Mouse (Mus musculus) hindbrain, embryonic 12.5 days (tissue): ENCODE results near the gene Gm44511. TPM values are rescaled to one million over a fixed set of nuclear protein-coding genes. Genes with fewer than 3 reads are reported as not detected.
"Not testable (repeated sequence)": the region's sequence is repeated elsewhere in the genome, so short reads cannot be mapped to it uniquely, and the experiment has no call there.

Experiments used
- ATAC-seq: fragments of 200-750 bp; cut with Nextera tagmentation; 2 replicates; pipeline ENCODE4 v1.8.0; 2017; ENCODE audit warnings: moderate TSS enrichment; ENCODE audit not compliant: low FRiP score
- H3K27ac ChIP-seq: fragments of 300-500 bp; sonication (generic); 2 replicates; pipeline ENCODE4 v1.5.1; 2016; ENCODE audit warnings: mild to moderate bottlenecking
- H3K27me3 ChIP-seq: fragments of 300-500 bp; sonication (generic); 2 replicates; pipeline ENCODE4 v1.6.1; 2016; ENCODE audit warnings: mild to moderate bottlenecking
- H3K36me3 ChIP-seq: fragments of 300-500 bp; sonication (generic); 2 replicates; pipeline ENCODE4 v1.6.1; 2016; ENCODE audit warnings: mild to moderate bottlenecking
- H3K4me1 ChIP-seq: fragments of 300-500 bp; sonication (generic); 2 replicates; pipeline ENCODE4 v1.6.1; 2016
- H3K4me2 ChIP-seq: fragments of 300-500 bp; sonication (generic); replicated peaks from 2 replicates; pipeline ENCODE4 v1.6.1; 2016; ENCODE audit warnings: mild to moderate bottlenecking
- H3K4me3 ChIP-seq: fragments of 300-500 bp; sonication (generic); 2 replicates; pipeline ENCODE4 v1.5.1; 2016; ENCODE audit warnings: mild to moderate bottlenecking
- H3K9ac ChIP-seq: fragments of 300-500 bp; sonication (generic); 2 replicates; pipeline ENCODE4 v1.6.1; 2016; ENCODE audit warnings: mild to moderate bottlenecking, moderate library complexity
- H3K9me3 ChIP-seq: fragments of 300-500 bp; sonication (generic); replicated peaks from 2 replicates; pipeline ENCODE4 v1.6.1; 2016; ENCODE audit warnings: mild to moderate bottlenecking
- WGBS: fragments of 180-500 bp; shearing (Covaris S2); methylation state at CpG from one replicate; pipeline ENCODE4 v1.1.7; 2016; 5-methylcytosine and 5-hydroxymethylcytosine counted together
- polyA plus RNA-seq: library from polyadenylated mRNA; unstranded; fragments of >200 nt; fragmentation: Nextera tagmentation; extraction: Ambion mirVana; gene quantifications from 2 replicates; pipeline ENCODE4 v1.2.1, GENCODE M21; 2016

The Gm44511 gene
- polyA plus RNA-seq, 1 experiment from 2014 or later: not detected

GRCm38 (mm10) chr6:128763736-128764523 lies 62.2 kb downstream of the Gm44511 start:
- no peaks in the 10 kb centered on the region for H3K9me3 ChIP-seq
- ATAC-seq: peak; percentile 90
- H3K9ac ChIP-seq: peak overlapping the region; percentile 66
- peak overlapping the region; percentile 59 for H3K4me2 ChIP-seq
- H3K27ac ChIP-seq: peak overlapping the region; percentile 88
- H3K4me1 ChIP-seq: 0 out of 2 replicates have a peak, but pooled peaks cover 3% of the 10 kb centered on the region
- no peaks in the 10 kb centered on the region for H3K36me3 ChIP-seq
- H3K4me3 ChIP-seq: peak overlapping the region; percentile 49
- H3K27me3 ChIP-seq: no peaks in the 10 kb centered on the region
- WGBS: 2% methylated on average over 30 of the region's 30 CpGs

GRCm38 (mm10) chr6:128762892-128763670 lies 63.0 kb downstream of the Gm44511 start:
- WGBS: 71% methylated on average over 10 of the region's 10 CpGs
- Histone ChIP-seq H3K4me2 (peak overlapping the region; percentile 59), H3K9ac (peak overlapping the region; percentile 66; the same call in 1 of the 2 replicates), H3K4me3 (peak overlapping the region; percentile 49), H3K27ac (peak overlapping the region; percentile 88)
- not testable (repeated sequence) for ATAC-seq, H3K36me3 ChIP-seq, H3K4me1 ChIP-seq, H3K27me3 ChIP-seq, H3K9me3 ChIP-seq

GRCm38 (mm10) chr6:128761144-128761540 lies 65.0 kb downstream of the Gm44511 start:
- 43% methylated on average over 5 of the region's 5 CpGs for WGBS
- peak overlapping the region; percentile 50 for H3K9ac ChIP-seq

GRCm38 (mm10) chr6:128760416-128761143 lies 65.5 kb downstream of the Gm44511 start:
- WGBS: under 1% methylated on average over 44 of the region's 44 CpGs
- Histone ChIP-seq H3K4me2 (peak overlapping the region; percentile 48), H3K9ac (peak overlapping the region; percentile 73), H3K27ac (peak overlapping the region; percentile 87), H3K4me3 (peak overlapping the region; percentile 57)
- ATAC-seq: peak; percentile 69
- H3K9me3 ChIP-seq, H3K4me1 ChIP-seq, H3K27me3 ChIP-seq, H3K36me3 ChIP-seq: not testable (repeated sequence)

More at GRCm38 (mm10) chr6:128761144-128761540, 65.0 kb downstream of the Gm44511 start:
- Histone ChIP-seq H3K9me3 (no peaks in the 10 kb centered on the region), H3K4me1 (0 out of 2 replicates have a peak, but pooled peaks cover 3% of the 10 kb centered on the region), H3K4me3 (peak overlapping the region; percentile 57), H3K4me2 (peak overlapping the region; percentile 48), H3K36me3 (no peaks in the 10 kb centered on the region), H3K27me3 (no peaks in the 10 kb centered on the region), H3K27ac (peak overlapping the region; percentile 40; the same call in 1 of the 2 replicates)
- ATAC-seq: no peak

- H3K27me3 ChIP-seq, H3K36me3 ChIP-seq, H3K4me1 ChIP-seq, H3K9me3 ChIP-seq: not testable (repeated sequence)
- Histone ChIP-seq H3K27ac (peak overlapping the region; percentile 87), H3K4me2 (peak overlapping the region; percentile 38), H3K9ac (peak overlapping the region; percentile 73), H3K4me3 (peak overlapping the region; percentile 57)
- ATAC-seq: peak; percentile 30
- WGBS: under 1% methylated on average over 22 of the region's 22 CpGs
Measured at GRCm38 (mm10) chr6:128760016-128760415, 66.1 kb downstream of the Gm44511 start.

GRCm38 (mm10) chr6:128759221-128759950 lies 66.7 kb downstream of the Gm44511 start:
- no peaks in the 10 kb centered on the region for H3K9me3 ChIP-seq
- H3K4me3 ChIP-seq: no peak overlapping the region
- ATAC-seq: no peak
- H3K36me3 ChIP-seq: no peaks in the 10 kb centered on the region
- H3K27me3 ChIP-seq: no peaks in the 10 kb centered on the region
- no peak overlapping the region for H3K9ac ChIP-seq
- no peak overlapping the region for H3K27ac ChIP-seq
- WGBS: 79% methylated on average over 5 of the region's 5 CpGs
- H3K4me2 ChIP-seq: peak overlapping the region; percentile 11; the same call in 1 of the 2 replicates
- H3K4me1 ChIP-seq: 0 out of 2 replicates have a peak, but pooled peaks cover 3% of the 10 kb centered on the region

- WGBS: 61% methylated on average over 4 of the region's 4 CpGs
- H3K27me3 ChIP-seq, ATAC-seq, H3K27ac ChIP-seq, H3K36me3 ChIP-seq, H3K4me3 ChIP-seq, H3K9me3 ChIP-seq, H3K4me1 ChIP-seq, H3K4me2 ChIP-seq, H3K9ac ChIP-seq: not testable (repeated sequence)
Measured at GRCm38 (mm10) chr6:128755402-128755763, 70.7 kb downstream of the Gm44511 start.

- H3K4me2 ChIP-seq, ATAC-seq, H3K36me3 ChIP-seq, H3K4me3 ChIP-seq, H3K9ac ChIP-seq, H3K9me3 ChIP-seq, H3K27me3 ChIP-seq, H3K4me1 ChIP-seq, H3K27ac ChIP-seq: not testable (repeated sequence)
- WGBS: 85% methylated on average over 12 of the region's 12 CpGs
Measured at GRCm38 (mm10) chr6:128754748-128755401, 71.2 kb downstream of the Gm44511 start.

- 39% methylated on average over 10 of the region's 10 CpGs for WGBS
- peak overlapping the region; percentile 22; the same call in 1 of the 2 replicates for H3K4me2 ChIP-seq
- H3K4me3 ChIP-seq: not testable (repeated sequence)
Measured at GRCm38 (mm10) chr6:128754265-128754664, 71.8 kb downstream of the Gm44511 start.

GRCm38 (mm10) chr6:128753610-128754224 lies 72.4 kb downstream of the Gm44511 start:
- not testable (repeated sequence) for H3K4me2 ChIP-seq, H3K4me3 ChIP-seq, H3K9me3 ChIP-seq, H3K9ac ChIP-seq, H3K27ac ChIP-seq, H3K36me3 ChIP-seq, H3K27me3 ChIP-seq, H3K4me1 ChIP-seq
- ATAC-seq: peak; percentile 94
- WGBS: 38% methylated on average over 8 of the region's 8 CpGs

More at GRCm38 (mm10) chr6:128754265-128754664, 71.8 kb downstream of the Gm44511 start:
- not testable (repeated sequence) for H3K27me3 ChIP-seq, H3K4me1 ChIP-seq, H3K36me3 ChIP-seq, H3K9me3 ChIP-seq
- peak; percentile 76 for ATAC-seq
- Histone ChIP-seq H3K9ac (0 out of 2 replicates have a peak overlapping the region, but pooled peaks have one; percentile 13), H3K27ac (0 out of 2 replicates have a peak overlapping the region, but pooled peaks have one; percentile 23)

- not testable (repeated sequence) for H3K27me3 ChIP-seq, H3K4me3 ChIP-seq, H3K4me2 ChIP-seq, H3K4me1 ChIP-seq, H3K9ac ChIP-seq, H3K36me3 ChIP-seq, H3K9me3 ChIP-seq, H3K27ac ChIP-seq, ATAC-seq
- 78% methylated on average over 6 of the region's 6 CpGs for WGBS
Measured at GRCm38 (mm10) chr6:128747006-128747405, 79.1 kb downstream of the Gm44511 start.
